Mouse (Mus musculus): ENCODE measurements at regions not wholly inside any gene's neighbourhood (a gene's known extent, or its start where the extent isn't known, plus 50 kb on each side); places are given as distances from the start of the nearest gene placed in this dataset.

- DNase-seq: no peak
Observed at GRCm38 (mm10) chr8:31314692-31315358, 2113.7 kb upstream of the 5930422O12Rik start.

DNA sequence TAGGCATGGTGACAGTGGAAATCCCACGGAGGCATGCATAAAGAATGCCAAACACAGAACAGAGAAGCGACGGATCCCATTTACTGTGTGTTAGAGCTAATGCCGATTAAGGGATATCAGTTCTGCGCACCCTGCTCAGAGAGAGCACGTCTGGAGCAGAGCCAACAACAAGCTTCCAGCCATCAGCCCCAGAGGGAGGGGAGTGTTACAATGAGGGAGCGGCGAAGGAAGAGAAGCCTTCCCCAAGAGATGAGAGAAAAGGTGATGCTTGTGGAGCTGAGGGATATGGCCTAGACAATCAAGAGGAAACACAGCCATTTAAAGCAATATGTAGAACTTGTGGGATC, 2113.2 kb upstream of the 5930422O12Rik start:
- DNase-seq: no peak

DNA sequence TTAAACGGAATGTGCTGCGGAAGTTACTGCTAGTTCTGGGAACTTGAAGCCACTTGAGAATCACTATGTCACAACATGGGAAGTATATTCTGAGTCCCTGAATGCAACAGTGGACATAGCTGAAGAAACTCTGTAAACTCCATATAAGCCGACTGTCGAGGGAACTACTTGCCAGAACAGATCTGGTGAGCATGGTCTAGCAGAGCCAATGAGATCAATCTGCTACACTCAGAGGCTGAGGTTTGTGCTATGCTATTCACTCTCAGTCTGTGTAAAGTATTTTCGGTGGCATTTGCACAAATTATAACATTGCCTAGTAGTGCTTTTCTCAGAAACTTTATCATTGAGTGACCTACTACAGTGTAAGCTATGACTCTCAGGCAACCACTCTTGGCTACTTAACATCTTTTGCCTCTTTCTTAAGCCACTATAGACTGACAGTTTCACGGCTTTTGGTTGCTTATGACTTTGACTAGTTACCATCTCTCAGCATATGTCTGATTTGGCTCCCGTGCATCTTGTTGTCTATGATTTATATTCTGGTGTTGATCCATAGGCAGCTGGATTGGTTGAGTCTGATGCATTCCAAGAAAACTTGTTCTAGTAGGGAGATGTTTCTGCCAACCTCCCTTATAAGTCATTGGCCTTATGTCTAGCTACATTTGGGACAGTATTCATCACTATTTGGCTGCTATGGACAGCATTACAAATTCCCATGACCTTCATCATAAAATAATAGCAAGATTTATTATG, 2094.8 kb upstream of the 5930422O12Rik start:
- no peak for DNase-seq

DNA sequence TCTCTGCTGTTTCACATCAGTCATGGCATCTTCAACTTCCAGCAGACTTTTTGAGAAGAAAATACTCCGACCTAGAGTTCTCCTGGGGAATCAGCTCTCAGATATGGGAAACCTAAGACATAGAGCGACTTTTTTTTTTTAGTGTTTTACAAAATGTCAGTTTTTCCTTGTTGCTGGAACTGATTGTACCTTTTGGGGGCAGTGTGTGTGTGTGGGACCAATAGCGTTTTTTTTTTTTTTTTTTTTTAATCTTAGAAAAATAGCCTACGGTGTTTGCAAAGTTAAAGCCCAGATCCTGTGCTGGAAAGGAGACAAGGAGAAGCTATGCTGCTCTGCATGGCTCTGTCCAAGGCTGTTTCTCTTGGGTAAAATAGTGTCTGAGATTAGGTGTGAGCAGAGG, 2080.0 kb upstream of the 5930422O12Rik start:
- no peak for DNase-seq

GRCm38 (mm10) chr8:31369636-31370035, 2058.9 kb upstream of the 5930422O12Rik start:
- DNase-seq: no peak

DNA sequence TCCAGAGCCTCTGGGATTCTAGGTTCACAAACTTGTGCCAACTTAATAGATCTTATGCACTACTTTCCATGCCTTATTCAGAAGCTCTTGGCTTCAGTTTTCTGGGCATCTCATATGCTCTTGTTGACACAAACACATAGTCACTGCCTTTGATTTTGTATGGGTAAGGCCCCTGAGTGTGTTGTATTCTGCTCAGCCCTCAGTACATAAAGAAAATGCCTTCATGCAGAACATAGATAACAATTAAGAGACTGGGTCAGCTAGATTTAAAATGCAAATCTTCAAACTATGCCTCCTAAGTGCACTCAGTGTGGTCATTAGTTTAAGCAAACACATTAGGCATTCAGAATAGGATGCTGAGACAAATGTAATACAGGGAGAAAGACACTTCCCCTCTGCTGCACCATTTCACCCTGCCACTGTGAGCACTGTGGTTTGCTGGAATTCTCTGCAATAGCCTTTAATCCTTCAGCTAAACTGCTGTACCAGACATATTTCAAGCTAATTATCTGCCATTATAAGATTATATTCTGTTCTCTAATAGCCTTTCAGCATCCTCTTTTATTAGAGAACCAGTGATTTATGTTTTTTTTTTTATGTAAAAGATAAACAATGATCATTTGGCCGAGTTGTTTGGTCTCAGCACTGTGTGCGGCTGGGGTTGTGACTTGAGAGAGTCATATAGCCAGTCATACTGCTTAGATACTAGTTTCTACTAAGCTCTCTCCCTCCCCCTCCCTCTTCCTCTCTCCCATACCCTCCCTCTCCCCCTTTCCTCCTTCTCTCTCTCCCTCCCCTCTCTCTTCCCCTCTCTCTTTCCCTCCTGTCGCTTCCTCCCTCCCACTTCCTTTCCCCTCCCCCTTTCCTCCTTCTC, 2058.1 kb upstream of the 5930422O12Rik start:
- no peak for DNase-seq

DNA sequence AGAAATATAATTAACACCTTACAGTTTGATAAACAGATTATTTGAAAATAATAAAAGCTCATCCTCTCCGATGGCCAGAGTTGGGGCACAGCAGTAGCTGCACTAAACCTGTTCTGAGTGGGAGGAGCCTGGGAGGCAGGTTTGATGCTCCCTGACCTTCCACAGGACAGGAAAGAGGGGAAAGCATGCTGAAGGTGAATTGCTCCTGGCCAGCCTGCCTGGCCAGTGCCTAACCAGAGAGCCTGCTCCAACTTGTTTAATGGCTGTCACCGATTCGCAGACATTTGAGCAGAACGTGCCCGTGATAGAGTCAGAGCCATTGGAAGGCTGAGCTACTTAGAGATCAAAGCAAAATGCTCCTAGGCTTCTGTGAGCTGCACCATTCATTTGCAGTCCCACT, 2056.9 kb upstream of the 5930422O12Rik start:
- no peak for DNase-seq

DNA sequence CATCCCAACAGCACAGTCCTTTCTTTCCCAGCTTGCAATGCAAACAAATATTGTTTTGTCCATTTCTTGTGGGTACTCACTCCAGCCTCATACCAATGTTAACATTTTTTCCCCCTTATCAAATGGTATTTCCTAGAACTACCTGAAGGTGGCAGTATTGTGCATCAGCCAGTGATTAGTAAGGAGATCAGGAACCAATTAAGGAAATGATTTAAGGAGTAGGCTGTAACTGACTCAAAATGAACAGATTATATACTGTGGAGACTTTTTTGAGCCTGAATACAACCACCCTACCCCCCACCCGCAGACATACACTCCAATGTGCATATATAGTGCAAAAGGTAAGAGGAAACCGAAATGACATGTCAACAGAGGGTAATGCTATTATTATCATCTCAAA, 2056.1 kb upstream of the 5930422O12Rik start:
- no peak for DNase-seq

DNA sequence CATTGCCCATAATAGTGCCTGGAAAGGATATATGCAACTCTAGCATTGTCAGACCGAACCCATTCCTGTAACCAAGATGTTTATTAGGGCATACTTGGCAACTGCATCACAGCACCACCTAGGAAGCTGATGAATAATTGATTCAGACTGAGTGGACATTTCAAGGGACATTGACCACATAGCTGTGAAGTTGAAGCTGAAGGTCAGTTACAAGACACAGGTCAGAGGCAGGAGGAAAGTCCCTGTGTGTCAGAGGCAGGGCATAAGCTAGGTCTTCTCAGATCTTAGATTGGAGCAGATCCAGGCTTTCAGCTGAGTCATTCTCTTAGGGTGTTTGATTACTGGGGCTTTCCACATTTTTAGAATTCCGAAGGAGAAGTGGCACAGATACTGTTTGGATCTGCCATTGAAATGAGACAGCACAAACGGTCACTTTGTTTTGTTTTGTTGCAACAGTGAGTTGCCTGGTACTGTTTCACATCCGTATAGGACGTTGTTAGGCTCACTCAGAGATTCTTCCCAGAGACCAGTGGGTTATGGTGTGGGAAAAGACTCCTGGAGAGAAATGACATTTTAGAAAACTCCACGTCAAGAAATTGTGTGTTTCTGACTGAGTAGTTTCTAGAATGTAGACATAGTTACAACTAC, 2055.2 kb upstream of the 5930422O12Rik start:
- no peak for DNase-seq

DNA sequence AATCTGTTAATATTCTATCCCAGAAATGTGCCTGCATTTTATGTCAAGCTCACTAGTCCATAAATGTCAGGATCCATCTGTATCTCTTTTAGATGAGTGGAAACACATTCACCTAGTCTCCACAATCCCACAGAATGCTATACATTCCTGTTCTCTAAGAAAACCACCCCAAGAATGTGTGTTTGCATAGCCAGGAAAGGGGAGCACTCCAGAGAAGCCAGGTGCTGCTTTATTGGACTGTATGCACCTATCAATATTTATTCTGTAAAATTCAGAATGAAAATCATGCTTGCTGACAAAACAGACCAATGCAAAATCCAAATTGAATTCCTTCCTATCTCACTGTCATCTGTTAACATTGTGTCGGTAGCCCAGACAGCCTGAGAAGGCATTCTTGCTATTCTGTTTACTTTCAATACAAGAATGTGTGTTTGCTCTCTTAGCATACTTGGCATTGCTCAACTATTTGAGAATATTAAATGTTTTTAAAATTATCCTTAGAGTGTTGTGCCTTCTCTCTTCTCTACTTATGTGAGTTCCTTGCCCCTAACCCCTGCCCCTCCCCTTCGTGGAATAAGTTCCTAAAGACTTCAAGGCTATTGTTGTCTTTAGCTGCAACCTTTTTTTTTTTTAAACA, 2050.7 kb upstream of the 5930422O12Rik start:
- no peak for DNase-seq

DNA sequence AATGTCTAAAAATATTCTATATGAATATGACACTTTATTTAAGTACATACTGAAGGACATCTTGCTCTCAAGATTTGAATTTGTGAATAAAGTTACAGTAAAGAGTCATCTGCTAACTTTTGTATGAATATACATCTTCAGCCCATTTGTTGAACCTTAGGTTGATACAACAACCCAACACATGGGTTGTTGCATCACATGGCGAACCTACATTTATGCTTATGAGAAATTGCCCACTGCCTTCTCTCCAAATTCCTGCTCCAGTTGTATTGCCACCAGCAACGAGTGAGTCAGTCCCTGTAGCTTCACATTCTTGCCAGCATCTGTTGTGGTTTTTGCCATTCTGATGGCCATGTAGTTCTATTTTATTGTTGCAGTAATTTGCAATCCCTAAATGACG, 2023.7 kb upstream of the 5930422O12Rik start:
- DNase-seq: no peak

GRCm38 (mm10) chr8:31422241-31422640, 2006.3 kb upstream of the 5930422O12Rik start:
- DNase-seq: no peak

GRCm38 (mm10) chr8:31427706-31428105, 2000.8 kb upstream of the 5930422O12Rik start:
- no peak for DNase-seq

DNA sequence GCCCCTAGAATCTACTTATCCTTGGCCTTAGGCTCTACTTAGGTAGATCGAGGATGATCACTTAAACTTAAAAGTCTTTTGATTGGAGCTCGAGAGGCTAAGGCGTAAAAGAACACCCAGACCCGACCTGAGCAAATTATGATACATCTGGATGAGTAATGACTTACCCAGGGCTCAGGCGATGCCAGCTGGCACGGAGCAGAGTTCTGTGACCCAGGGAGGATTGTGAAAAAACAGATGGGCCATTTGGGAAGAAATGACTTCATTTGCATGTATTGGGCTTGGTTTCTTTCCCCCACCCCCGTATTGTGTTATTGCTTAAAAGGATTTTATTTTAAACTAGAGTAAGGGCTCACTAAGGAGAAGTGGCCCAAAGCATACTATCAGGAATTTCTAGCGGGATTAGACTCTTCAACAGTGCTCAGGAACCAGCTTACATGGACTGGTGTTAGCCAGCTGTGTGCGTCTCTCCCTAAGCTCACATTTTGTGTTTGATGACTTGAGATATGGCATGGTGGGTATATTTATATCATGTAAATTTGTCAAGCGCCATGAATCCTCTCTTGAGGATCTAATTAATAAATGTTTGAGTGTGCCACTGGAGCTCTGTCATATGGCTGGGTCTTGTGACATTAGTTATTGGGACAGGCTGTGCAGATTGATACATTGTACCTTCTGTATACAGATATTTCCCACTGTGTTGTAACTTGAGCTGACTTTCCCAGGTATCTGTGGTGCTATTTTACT, 1991.9 kb upstream of the 5930422O12Rik start:
- DNase-seq: no peak

DNA sequence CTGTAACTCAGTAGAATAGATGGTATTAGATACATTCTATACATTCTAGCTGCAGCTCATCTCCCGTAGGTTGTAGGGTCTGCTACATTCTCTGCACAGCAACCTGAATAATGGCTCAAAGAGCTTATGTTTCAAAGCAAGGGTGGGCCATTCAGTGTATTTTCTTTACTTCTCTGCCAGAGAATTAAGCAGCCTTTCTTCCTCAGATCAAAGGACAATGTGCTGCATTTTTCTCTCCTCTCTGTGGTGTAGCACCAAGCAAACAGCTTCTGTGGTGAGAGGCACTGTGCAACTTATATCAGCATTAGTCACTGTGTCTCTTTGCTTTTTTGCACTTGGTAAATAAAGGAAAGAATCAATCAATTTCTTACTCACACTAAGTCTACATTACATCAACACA, 1983.7 kb upstream of the 5930422O12Rik start:
- no peak for DNase-seq

- DNase-seq: no peak
Observed at GRCm38 (mm10) chr8:31447984-31448383, 1980.5 kb upstream of the 5930422O12Rik start.

DNA sequence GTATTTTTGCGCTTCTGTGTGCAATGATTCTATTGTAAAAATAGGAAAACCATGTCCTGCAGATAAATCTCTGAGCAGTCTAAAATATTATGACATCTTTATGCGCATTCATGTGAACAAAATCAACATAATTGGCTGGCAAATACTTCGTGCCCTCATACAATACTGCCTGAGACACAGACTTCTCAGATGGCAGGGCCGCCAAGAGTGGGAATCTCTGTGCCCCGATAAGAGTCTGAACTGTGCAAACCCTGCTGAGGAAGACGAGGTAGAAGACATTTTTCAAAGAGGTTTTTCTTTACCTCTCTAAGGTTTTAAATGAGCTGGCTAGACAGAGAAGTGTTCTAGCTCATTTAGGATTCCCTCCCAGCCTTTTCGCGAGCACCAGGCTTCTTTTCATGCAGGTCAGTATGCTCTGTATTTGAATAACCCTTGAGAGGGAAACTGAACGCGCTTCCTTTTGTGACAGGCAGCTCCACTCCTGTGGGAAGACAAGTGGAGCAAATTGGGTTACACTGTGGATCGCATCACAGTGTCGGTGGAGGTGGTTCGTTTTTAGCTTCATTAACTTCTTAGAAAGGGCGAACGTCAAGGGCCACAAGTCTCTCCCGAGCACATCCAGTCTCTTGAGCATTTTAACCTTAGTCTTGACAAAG, 1973.6 kb upstream of the 5930422O12Rik start:
- no peak for DNase-seq

DNA sequence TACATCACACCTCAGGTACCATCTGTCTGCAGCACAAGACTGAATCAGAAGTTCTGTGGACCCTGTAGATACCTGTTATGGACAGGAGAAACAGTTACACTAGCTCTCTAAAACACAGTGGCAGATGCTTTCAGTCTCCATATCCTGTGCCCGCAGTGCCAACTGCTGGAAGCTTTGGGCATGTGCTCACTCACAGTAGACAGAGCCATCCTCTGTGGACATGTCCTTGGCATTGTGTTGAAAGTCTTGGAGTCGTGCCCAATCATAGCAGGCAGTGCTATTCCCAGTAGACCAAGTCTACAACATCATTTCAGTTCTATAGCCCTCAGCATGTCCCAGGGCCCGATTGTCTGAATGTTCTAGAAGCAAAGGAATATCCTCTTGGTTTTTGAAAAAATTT, 1968.2 kb upstream of the 5930422O12Rik start:
- DNase-seq: peak; percentile 12
